ENCODE assay signal across 9 mouse cellular contexts in the genomic region with DNA sequence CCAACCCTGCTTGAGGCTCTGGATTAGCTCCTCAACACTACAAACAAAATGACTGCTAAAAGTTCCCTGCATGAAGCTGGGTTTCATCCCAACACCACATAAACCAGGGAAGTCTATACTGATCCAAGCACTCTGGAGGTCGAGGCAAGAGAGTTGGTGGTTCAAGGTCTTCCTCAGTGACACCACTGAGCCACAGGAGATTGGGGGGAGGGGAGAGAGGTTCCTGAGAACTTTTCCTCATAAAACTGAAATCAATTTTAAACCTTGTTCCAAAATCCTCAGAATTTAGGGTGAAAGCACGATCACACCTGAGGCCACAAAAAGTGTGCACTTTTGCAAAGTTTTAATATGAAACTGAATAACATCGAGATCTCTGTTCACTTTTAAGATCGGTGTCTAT. TPM values are rescaled to one million over a fixed set of nuclear protein-coding genes. Genes with fewer than 3 reads are reported as not detected.
DNase-seq lines count a peak whose midpoint lies in the region; ATAC-seq and TF ChIP-seq lines count a peak whose summit lies in the region.
"Had no signal": no experiment of that assay in that cellular context is flagged by ENCODE, and none has a peak within 500 bp of the region (broad histone marks: within the 10 kb centered on the region; RNA-seq: fewer than 3 reads in every experiment).

No protein-coding gene starts in this region.

- peaks cover 23% of the 10 kb centered on the region for H3K36me3 ChIP-seq in heart, adult 2 months (ENCODE audit: control insufficient read depth, insufficient read depth, low read length)
- H3K36me3 ChIP-seq in thymus, adult 2 months (ENCODE audit: control insufficient read depth, insufficient read depth, low read length): no peaks in the 10 kb centered on the region
- no peaks in the 10 kb centered on the region for H3K36me3 ChIP-seq in liver, embryonic 13.5 days
- no peaks in the 10 kb centered on the region for H3K36me3 ChIP-seq in stomach, postnatal 0 days (ENCODE audit: control insufficient read depth, insufficient read depth, low read length)

- H3K4me1 ChIP-seq in heart, adult 2 months (ENCODE audit: control insufficient read depth, insufficient read depth, low read length): peaks cover 24% of the 10 kb centered on the region
- peaks cover 19% of the 10 kb centered on the region for H3K4me1 ChIP-seq in thymus, adult 2 months (replicated peaks; ENCODE audit: control insufficient read depth, insufficient read depth, low read length)
- peaks cover 69% of the 10 kb centered on the region for H3K4me1 ChIP-seq in liver, embryonic 13.5 days (replicated peaks)
- H3K4me1 ChIP-seq in stomach, postnatal 0 days (replicated peaks; ENCODE audit: control insufficient read depth, insufficient read depth): peaks cover 2% of the 10 kb centered on the region; the same call in 1 of the 2 replicates

- peak overlapping the region; percentile 71 for H3K4me2 ChIP-seq in liver, embryonic 13.5 days
- peak overlapping the region; percentile 73 for H3K4me2 ChIP-seq in stomach, postnatal 0 days (replicated peaks; ENCODE audit: low read depth)

- no peaks in the 10 kb centered on the region for H3K9me3 ChIP-seq in liver, embryonic 13.5 days (replicated peaks)
- no peaks in the 10 kb centered on the region for H3K9me3 ChIP-seq in stomach, postnatal 0 days (ENCODE audit: control insufficient read depth, low read length)

- H3K79me2 ChIP-seq in heart, adult 2 months (replicated peaks; ENCODE audit: control insufficient read depth, insufficient read depth, low read length): no peaks in the 10 kb centered on the region; the same call in 1 of the 2 replicates

- 40% methylated on average over 4 of the region's 4 CpGs for WGBS in heart, adult 2 months
- WGBS in thymus, adult 2 months: 18% methylated on average over 4 of the region's 4 CpGs
- 37% methylated on average over 4 of the region's 4 CpGs for WGBS in liver, embryonic 13.5 days (ENCODE audit: insufficient replicate concordance)
- 54% methylated on average over 4 of the region's 4 CpGs for WGBS in stomach, postnatal 0 days

- no peak for TF ChIP-seq POLR2A in heart, adult 2 months (IDR thresholded peaks at IDR 0.05; ENCODE audit: insufficient read depth, low read depth, low read length)
- no peak for TF ChIP-seq POLR2A in thymus, adult 2 months (IDR thresholded peaks at IDR 0.05; ENCODE audit: control insufficient read depth, extremely low read depth, insufficient read depth, low read length, poor library complexity)

- no peak for ATAC-seq in liver, embryonic 13.5 days (ENCODE audit: low read depth)
- ATAC-seq in stomach, postnatal 0 days (ENCODE audit: low FRiP score, low TSS enrichment): no peak

- DNase-seq in heart, adult 2 months: no peak
- DNase-seq in heart, postnatal 14 days: no peak
- DNase-seq in thymus, adult 2 months: no peak
- no peak for DNase-seq in thymus, postnatal 0 days (ENCODE audit: low spot score)
- no peak for DNase-seq in liver, embryonic 13.5 days
- DNase-seq in stomach, postnatal 0 days (ENCODE audit: low spot score): no peak
- DNase-seq in right cerebral cortex, postnatal 4 days: no peak
- no peak for DNase-seq in adrenal gland, adult (ENCODE audit: inconsistent age in 2 of 2, low spot score in 1 of 2)
- DNase-seq: adrenal gland, postnatal 10 days had no signal

- no peaks in the 10 kb centered on the region for H3K27me3 ChIP-seq in heart, adult 2 months (ENCODE audit: control insufficient read depth, insufficient read depth, low read length)
- H3K27me3 ChIP-seq in thymus, adult 2 months (ENCODE audit: control insufficient read depth, insufficient read depth, low read length): no peaks in the 10 kb centered on the region
- no peaks in the 10 kb centered on the region for H3K27me3 ChIP-seq in liver, embryonic 13.5 days
- no peaks in the 10 kb centered on the region for H3K27me3 ChIP-seq in stomach, postnatal 0 days (ENCODE audit: control insufficient read depth, insufficient read depth, low read length)

- no peak for TF ChIP-seq CTCF in heart, adult 2 months (IDR thresholded peaks at IDR 0.05)
- no peak for TF ChIP-seq CTCF in thymus, adult 2 months (IDR thresholded peaks at IDR 0.05; ENCODE audit: borderline replicate concordance, control insufficient read depth, extremely low read depth, insufficient read depth, low read length, poor library complexity)
- TF ChIP-seq CTCF in stomach, postnatal 0 days (IDR thresholded peaks at IDR 0.05; ENCODE audit: low read depth): no peak

- intact Hi-C loops in heart, adult 2 months (cut with DNase I): no loop called here
- intact Hi-C loops in heart, postnatal 14 days (cut with DNase I): no loop called here

- peak overlapping the region; percentile 66 for H3K27ac ChIP-seq in heart, adult 2 months
- H3K27ac ChIP-seq in thymus, adult 2 months (ENCODE audit: control insufficient read depth, insufficient read depth, low read length): peak overlapping the region; percentile 44
- H3K27ac ChIP-seq in liver, embryonic 13.5 days: peak overlapping the region; percentile 95
- H3K27ac ChIP-seq in stomach, postnatal 0 days (replicated peaks): no peak overlapping the region

- TF ChIP-seq EP300 in heart, adult 2 months (IDR thresholded peaks at IDR 0.05; ENCODE audit: insufficient read depth, low read depth, low read length): no peak
- TF ChIP-seq EP300 in stomach, postnatal 0 days (optimal IDR thresholded peaks at IDR 0.05): no peak

- H3K4me3 ChIP-seq in heart, adult 2 months: peak overlapping the region; percentile 86
- H3K4me3 ChIP-seq in thymus, adult 2 months (ENCODE audit: control insufficient read depth, insufficient read depth, low read length): peak overlapping the region; percentile 23; the same call in 1 of the 2 replicates
- H3K4me3 ChIP-seq in liver, embryonic 13.5 days (replicated peaks): peak overlapping the region; percentile 86
- peak overlapping the region; percentile 78 for H3K4me3 ChIP-seq in stomach, postnatal 0 days (ENCODE audit: low read depth, low read length)

- no peak overlapping the region for H3K9ac ChIP-seq in heart, adult 2 months (ENCODE audit: low read depth, low read length)
- H3K9ac ChIP-seq in liver, embryonic 13.5 days: peak overlapping the region; percentile 94
- peak overlapping the region; percentile 5; the same call in 1 of the 2 replicates for H3K9ac ChIP-seq in stomach, postnatal 0 days (ENCODE audit: low read length)

RNA-seq across cellular contexts. Expression of a gene that starts 1.8 kb away (rescaled TPM):
- total RNA-seq in heart, adult 2 months (2021): 100 to 1,000 TPM; 101 to 113 TPM
- polyA plus RNA-seq in heart, adult 2 months (2012; rRNA removed): 12.8 and 34.5 TPM in 2 replicates
- 100 to 1,000 TPM; 103 to 116 TPM for total RNA-seq in heart, postnatal 14 days (2021)
- polyA plus RNA-seq in thymus, adult 2 months (2012; rRNA removed): 11.8 and 14.4 TPM in 2 replicates
- polyA plus RNA-seq in thymus, postnatal 0 days (2015; fragmentation: Nextera tagmentation; extraction: Ambion mirVana): 207 and 222 TPM in 2 replicates
- polyA plus RNA-seq in liver, embryonic 13.5 days (2015; fragmentation: Nextera tagmentation; extraction: Ambion mirVana): 119 and 149 TPM in 2 replicates
- polyA plus RNA-seq in stomach, postnatal 0 days (2015; fragmentation: Nextera tagmentation; extraction: Ambion mirVana): 119 and 120 TPM in 2 replicates

Comparison
In these comparisons a context has a peak if more than half of its experiments do, and no peak if none do; other contexts are left out.
1. H3K4me3 ChIP-seq: peak in every context shown above with its lines; median percentile 86 in heart, adult 2 months; 86 in liver, embryonic 13.5 days; 78 in stomach, postnatal 0 days; 23 in thymus, adult 2 months.